Mouse (Mus musculus): ENCODE data around the gene Sult6b2.

DNA sequence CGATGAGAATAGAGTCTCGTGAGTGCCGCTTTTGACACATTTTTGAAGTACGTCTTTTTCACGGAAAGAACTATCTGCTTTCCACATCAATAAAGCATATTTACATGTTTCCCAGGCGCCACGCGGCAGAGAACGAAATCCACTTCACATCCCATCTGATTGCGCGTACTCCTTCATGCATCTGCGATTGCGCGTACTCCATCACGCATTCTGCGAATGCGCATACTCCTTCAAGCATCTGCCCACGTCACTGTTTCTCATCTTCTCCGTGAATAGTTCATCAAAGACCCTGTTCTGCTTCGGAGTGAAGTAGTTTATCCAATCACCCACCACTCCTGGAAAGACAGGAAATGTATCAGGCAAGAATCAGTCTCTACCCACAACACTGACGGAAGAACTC is 18.2 kb downstream of the Sult6b2 start:
- TF ChIP-seq CTCF (IDR thresholded peaks at IDR 0.05; ENCODE audit: control insufficient read depth, insufficient read depth, insufficient replicate concordance, low read depth, low read length) (no peak), POLR2A (IDR thresholded peaks at IDR 0.05; ENCODE audit: control insufficient read depth, low read depth, low read length) (no peak)
